Mouse (Mus musculus): ENCODE measurements around the gene Ruvbl1. TPM values are rescaled to one million over a fixed set of nuclear protein-coding genes. Genes with fewer than 3 reads are reported as not detected.
A peak's percentile ranks its signal among the peaks of the same experiment; 100 is the strongest.

Ruvbl1 gene
- total RNA-seq, 1 experiment from 2014 or later = 204 TPM

DNA sequence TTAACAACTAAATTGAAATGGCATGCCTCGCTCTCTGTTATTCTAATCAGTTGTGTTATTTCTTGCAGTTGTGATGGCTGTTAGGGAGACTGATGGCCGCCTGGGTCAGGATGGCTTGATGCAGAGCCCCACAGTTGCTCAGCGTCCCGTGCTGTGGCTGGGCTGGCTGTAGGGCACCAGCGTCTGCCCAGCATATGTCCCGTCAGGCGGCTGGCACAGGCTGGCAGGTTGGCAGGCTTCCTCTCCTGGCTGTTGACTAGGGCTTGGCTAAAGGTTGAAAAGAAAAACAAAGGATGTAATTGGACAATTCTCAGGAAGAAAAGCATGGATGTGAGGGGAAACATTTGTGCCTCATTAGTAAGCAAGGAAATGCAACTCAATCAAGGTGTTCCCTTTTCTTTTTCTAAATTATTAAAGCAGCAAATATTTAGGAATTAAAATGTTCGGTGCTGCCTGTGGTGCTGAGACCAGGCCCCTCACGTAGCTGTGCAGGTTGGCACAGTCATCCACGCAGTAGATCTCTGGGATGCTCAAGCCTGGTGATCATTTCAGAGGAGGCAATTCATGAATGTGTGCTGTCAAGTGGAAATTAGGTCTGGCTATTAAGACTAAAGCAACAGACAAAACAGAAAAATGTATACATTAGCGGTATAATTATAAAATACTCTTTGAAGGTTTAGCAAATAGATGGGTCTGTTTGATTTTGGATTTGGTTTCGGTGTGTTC is 25.6 kb downstream of the Ruvbl1 start:
- ATAC-seq (replicated peaks; ENCODE audit: low read depth, poor library complexity, severe bottlenecking) = no peak

DNA sequence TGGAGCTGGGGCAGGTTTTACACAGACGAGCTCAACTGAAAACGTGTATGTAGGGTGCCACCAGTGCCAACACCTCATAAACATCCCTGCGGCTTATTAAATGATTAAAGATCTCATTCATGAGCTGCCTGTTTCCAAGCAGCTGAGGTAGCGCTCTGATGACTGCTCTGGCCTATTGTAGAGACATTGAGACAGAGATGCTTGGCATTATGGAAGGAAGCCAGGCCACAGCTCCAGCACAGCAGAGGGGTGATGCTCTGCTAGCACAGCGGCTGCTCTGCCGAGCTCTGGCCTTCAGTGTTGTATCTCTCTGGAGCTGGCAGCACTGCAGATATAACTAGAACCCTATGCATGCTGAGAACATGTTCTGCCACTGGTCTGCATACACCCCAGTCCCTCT is 28.5 kb downstream of the Ruvbl1 start:
- no peak for ATAC-seq (replicated peaks; ENCODE audit: low read depth, poor library complexity, severe bottlenecking)

DNA sequence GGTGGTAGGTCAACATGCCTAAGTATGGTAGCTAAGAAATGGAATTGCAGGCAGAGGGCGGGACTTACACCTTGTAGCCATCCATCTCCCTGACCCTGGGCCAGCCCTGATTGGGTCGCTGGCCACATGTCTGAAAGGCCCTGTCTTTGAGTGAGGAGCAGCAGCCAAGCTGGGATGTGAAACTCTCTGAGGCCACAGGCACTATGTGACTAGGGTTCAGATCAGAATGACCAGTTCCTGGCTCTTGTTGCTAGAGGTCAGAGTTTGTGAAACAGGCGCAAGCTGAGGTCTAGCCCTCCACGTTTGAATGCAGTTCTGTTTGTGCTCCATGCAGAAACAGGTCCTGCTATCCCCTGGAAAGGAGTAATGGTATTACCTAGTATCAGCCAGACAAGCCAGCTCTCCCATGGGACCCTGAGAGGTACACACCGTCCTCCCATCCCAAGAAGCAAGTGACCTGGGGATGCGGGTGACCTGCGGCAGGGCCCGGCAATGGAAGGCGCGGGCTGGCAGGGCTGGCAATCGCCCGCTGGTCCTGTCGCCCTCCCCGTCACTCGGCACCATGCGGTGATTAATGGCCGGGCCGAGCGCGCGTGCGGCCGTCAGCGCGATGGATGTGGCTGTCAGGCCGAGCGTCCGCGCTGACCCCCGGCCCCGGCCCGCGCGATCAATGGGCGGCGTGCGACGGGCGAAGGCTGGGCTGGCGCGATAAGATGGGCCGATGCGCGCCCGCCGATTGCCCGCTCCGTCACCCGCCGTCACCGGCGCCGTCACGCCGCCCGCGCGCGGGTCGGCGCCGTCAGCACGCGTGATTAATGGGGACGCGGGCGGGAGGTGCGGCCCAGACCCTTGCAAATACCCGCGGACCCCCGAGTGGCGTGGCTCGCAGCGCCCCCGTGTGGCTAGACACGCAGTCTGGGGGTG is 34.5 kb downstream of the Ruvbl1 start:
- peak; percentile 21; the same call in 1 of the 2 replicates for ATAC-seq (replicated peaks; ENCODE audit: low read depth, poor library complexity, severe bottlenecking)

DNA sequence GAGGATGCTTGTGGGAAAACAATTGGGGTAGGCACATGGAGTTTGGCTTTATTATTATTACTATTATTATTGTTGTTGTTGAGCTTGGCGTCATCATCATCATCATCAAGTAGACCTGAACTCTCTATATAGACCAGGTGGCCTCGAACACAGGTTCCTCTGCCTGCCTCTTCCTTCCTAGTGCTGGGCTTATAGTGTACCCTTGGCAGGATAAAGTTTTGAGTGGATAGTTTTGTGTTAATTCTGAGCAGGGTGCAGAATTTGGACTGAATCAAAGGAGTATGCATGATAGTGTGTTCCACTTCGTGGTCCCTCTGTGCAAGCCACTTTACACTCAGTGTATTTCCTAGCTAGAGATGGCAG is 35.2 kb downstream of the Ruvbl1 start:
- ATAC-seq (replicated peaks; ENCODE audit: low read depth, poor library complexity, severe bottlenecking) = no peak

DNA sequence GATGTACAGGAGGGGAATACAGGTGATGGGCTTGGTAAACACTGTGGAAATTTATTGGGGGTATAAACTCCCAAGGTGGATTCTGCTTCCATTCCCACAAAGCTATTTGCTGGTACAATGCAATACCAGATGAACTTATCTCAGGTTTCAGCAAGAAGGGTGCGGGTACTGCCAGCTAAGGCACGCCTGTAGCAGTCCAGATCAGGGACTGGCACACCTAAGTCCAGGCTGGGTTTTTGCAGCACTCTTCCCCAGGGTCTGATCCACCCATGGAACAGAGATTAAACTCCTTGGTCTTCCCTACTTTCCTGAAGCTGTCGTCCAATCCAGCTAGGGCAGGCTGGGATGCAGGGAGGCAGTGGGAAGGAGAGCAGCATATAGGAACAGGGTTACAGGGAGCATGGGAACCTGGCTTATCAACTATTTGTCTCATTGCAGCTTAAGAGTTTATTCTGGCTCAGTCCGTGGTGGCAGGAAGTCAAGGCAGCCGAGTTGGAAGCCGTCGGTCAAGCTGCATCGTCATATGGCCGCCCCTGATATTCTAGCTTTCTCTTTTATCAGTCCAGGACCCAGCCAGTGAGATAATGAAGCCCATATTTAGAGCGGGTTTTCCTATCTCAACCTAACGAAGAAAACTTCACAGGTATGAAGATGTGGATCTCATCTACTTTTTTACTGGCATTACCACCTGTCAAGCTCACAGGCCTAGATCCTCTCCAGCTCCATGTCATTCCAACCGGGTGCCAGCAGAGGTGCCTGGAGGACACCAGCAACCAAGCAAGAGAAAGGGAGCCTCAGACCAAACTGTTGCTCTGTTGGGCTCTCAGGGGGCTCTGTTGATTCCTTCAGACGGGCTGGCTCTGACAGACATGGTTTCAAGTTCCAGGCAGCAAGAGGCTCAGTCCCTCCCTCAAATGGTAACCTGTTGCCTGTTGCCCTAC is 37.1 kb downstream of the Ruvbl1 start:
- ATAC-seq (replicated peaks; ENCODE audit: low read depth, poor library complexity, severe bottlenecking) = 0 out of 2 replicates have a peak, but pooled peaks have one; percentile 20

DNA sequence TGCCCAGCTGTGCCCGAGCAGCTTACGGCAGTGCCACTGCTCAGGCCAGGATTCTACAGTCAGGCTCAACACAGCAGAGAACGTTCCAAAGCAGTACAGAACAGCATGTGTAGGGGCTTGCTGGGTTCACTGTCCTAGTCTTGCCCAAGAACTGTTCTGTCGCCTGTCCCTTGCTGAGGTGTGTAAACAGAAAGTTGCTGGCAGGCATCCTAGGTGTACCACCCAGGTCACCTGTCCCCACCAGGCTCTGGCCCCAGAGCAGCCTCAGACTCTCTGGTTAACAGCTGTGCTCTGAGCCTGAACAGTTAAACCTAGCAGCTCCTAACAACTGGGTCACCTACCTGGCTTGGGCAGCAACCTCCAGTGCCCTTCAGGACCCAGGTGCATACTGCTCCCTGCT is 37.8 kb downstream of the Ruvbl1 start:
- no peak for ATAC-seq (replicated peaks; ENCODE audit: low read depth, poor library complexity, severe bottlenecking)

DNA sequence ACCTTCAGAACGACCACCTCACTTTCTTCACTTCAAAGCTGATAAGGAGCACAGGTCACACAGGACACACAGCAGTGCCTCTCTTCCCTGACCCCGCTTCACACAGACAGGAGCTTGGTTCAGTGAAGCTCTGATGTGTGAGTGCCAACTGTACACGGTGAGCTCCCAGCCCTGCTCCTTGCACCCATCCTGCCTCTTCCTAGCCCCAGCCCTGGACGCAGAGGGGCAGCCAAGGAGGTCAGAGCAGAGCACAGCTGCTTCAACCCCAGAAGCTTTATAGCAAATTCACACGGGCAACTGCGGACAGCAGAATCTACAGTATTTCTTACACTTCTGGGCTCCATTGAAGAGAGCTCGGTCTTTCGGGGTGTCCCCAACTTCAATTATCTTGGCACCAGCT is 48.8 kb downstream of the Ruvbl1 start:
- no peak for ATAC-seq (replicated peaks; ENCODE audit: low read depth, poor library complexity, severe bottlenecking)

DNA sequence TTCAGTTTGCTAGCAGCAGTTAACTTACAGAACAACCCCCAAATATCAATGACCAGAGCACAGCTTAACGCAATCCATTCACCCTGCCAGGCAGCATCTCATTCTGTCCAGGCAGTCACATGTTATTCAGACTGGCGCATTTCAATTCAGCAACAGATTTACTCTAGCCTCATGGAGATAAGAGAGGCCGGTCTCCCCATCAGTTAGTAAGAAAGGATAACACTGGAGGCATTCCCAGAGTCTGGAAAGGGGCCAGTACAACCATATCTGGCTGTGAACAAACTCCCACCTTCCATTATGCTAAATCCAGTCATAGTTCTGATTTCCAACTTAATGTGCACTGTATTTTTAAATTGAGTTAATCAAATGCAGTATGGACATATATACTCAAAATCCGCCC is 49.3 kb downstream of the Ruvbl1 start:
- no peak for ATAC-seq (replicated peaks; ENCODE audit: low read depth, poor library complexity, severe bottlenecking)

DNA sequence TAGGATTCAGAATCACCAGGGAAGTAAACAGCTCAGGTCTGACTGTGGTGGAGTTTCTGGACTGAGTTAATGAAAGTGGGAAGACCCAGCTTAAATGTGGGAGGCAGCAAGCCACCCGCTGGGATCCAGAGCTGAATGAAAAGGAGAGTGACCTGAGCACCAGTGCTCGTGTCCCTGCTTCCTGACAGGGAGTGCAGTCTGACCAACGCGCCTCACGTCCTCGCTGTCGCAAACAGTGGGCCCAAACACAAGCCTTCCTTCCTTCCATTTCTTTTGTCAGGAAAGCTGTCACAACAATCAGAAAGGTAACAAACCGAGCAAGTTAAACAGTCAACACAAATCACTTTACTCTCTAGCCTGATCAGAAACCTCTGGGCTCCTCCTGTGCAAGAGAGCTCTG is 50.8 kb downstream of the Ruvbl1 start:
- no peak for ATAC-seq (replicated peaks; ENCODE audit: low read depth, poor library complexity, severe bottlenecking)

DNA sequence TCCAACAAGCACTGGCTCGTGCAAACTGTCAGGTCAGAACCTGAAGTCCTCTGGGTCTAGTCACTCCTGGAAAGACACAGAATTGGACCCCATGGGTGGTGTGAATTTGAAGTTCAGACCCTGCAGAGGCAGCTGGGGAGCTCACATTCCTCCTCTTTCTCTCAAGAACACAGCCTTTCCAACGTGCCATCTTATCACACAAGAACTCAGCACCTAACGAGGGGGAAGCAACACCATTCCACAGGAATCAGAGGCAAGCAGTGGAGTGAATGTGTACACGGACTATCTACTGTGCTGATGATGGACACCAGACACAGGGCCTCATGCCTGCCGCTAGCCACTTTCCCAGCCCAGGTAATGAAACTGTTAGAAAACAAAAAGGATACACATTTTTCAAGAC is 51.5 kb downstream of the Ruvbl1 start:
- no peak for ATAC-seq (replicated peaks; ENCODE audit: low read depth, poor library complexity, severe bottlenecking)

DNA sequence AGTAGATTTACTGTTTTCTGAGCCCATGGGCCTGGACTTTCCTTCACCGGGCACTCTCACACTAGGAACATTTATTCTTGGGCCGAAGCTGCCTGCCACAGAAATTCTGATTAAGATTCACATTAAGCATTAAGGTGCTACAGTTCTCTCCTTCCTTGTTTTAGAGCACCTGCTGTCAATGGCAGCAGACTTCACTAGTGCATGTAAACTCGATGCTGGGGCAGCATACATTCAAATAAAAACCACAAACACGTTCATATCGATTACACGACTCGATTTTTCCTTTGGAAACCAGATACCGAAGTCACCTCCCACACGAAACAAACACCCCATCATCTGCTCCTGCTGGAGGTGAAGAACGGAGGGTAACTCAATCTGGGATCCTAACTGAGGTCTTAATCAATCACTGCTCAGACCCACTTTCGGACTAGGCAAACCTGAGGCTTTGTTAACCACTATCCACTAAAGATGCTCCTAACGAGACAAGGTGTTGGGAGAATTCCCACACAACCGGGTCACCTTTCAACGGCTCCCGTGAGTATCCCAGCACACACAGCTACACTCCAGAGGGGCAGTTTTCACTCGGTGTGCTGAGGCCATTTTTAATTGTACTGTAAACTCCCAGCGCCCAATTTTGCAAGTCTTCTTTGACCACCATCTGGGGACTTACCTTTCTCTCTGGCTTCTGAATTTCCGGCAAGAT is 52.6 kb downstream of the Ruvbl1 start:
- no peak for ATAC-seq (replicated peaks; ENCODE audit: low read depth, poor library complexity, severe bottlenecking)

DNA sequence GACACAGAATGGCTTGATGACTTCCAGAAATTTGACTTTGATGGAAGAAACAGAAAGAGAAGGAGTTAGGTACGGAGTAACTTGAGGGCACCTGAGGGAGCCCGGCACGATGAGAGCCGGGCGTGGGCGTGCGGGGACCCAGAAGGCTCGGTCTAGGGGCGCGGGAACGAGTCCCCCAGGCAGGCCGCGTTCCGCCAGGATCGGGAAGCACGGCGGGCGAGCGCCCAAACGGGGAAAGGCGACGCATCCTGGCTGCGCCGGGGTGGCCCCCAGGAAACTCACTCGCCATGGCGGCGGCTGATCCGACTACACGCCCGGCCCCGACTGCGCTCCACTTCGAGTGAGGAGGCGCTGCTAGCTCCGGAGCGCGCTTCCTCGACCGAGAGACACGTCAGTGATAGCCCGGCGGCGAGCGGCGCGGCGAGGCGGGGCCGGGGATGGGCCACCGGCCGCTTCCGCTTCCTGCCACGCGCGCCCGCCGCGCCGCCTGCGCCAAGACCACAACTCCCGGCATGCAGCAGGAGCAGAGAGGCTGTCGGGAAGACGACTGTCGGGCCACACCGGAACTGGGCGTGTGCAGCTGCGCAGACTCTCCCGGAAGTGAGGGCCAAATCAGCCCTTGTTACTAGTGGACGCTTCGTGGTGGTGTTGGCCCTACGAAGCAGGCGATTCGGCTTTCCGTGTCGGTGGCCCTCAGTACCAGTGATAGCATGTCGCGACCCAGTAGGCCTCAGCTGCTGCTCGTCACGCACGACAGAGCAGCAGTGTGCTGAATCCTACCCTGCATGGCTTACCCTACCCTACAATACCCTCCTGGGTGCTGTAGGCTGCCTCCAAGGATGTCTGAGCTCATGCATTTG is 53.4 kb downstream of the Ruvbl1 start, which contains the start of gene Sec61a1:
Sec61a1 (minus strand) TSS at position 502 of the 860 bp plus-strand sequence.
- peak; percentile 94 for ATAC-seq (replicated peaks; ENCODE audit: low read depth, poor library complexity, severe bottlenecking)

DNA sequence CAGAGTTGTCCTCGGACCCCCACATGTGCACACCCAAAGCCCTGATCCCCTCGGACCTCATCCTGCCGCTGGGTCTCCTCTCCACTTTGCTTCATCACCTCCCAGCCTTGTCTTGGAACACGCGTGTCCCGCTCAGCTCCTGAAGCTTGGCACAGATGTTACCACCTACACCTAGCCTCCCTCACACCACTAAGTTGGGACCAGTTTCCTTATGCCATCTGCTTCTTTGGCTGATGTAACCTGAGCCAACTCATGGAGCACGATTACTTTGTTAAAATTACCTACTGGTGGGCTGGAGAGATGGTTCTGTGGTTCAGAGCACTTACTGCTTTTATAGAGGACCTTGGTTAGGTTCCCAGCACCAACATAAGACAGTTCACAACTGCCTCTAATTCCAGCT is 56.6 kb downstream of the Ruvbl1 start:
- ATAC-seq (replicated peaks; ENCODE audit: low read depth, poor library complexity, severe bottlenecking) = no peak

DNA sequence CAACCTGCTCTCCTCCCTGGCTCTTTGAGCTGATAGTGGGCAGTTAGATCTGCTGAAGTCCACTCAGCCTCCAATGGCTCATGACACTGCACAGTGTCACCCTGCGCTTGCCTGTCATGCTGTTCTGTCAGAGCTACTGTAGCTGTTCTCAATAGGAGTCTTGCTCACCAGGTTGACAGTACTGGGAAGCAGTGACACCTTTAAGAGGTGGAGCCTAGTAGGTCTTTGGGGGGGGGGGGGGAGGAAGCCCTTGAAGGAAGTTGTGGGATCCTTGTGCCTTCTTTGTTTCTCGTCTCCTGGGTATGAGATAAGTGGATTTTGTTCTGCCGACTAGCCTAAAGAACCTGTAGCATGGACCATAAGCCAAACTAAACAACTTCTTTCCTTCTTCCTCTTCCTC is 57.4 kb downstream of the Ruvbl1 start:
- ATAC-seq (replicated peaks; ENCODE audit: low read depth, poor library complexity, severe bottlenecking) = peak; percentile 52

DNA sequence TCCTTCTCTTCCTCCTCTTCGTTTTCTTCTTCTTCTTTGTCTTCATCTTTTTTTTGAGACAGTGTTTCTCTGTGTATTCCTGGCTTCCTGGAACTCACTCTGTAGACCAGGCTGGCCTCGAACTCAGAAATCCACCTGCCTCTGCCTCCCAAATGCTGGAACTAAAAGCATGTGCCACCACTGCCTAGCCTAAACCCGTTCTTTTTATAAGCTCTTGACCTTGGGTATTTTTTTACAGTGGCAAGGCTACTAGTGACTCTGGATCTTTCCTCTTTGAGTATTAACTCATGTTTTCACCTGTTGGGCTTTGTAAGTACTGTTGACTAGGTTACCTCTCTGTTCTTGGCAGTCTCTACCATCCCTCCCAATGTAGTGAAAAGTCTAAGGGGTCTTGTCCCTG is 57.8 kb downstream of the Ruvbl1 start:
- ATAC-seq (replicated peaks; ENCODE audit: low read depth, poor library complexity, severe bottlenecking) = no peak

DNA sequence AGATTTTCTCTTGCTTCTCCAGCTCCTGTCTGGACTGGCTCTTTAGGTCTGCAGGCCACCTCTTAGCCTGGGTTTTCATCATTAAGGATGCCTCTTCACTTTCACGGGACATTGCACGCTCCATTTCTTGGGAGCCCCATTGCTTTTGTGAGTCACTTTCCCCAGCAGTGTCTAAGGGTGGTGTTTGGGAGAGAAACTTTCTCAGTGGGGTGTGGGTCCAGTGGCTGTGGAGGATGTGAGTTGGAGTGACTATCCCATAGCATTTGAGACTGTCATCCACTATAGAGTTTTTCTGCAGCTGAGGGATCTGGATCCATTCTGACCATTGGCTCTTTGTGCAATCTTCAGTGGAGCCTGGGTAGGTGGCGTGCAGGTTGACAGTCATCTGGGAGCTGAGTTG is 58.2 kb downstream of the Ruvbl1 start:
- no peak for ATAC-seq (replicated peaks; ENCODE audit: low read depth, poor library complexity, severe bottlenecking)

DNA sequence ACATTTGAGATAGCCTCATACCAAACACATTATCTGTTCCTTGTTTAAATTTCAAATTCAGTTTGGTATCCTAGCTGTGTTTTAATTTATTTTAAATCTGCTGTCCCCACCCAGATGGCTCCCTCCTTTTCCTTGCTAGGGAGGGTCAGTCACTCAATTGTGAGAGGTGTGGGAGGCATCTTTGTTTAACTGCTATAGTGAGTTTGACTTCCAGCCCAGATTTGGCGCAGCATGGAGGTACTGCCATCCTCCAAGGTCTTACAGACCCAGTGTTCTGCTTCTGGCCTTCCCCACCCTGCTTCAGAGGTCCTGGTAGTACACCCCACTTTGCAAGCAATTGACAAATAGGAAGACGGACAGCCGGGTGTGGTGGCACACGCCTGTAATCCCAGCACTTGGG is 58.8 kb downstream of the Ruvbl1 start:
- no peak for ATAC-seq (replicated peaks; ENCODE audit: low read depth, poor library complexity, severe bottlenecking)

DNA sequence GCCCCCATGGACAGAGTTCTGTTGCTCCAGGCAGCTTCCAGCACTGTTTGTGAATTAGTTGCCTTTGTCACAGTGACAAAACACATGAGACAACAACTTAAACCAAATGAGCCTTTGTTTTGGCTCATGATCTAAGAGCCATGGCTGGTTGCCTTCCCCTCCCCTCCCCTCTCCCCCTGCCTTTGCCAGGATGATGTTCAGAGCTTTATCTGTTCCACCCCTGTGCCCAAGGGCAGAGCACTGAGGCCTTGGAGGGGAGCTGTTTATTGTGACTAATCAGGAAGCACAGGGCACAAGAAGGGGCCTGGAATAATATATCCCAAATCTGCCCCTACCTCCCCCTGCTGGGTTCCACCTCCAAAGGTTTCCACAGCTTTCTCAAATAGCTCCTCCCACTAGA is 65.1 kb downstream of the Ruvbl1 start:
- no peak for ATAC-seq (replicated peaks; ENCODE audit: low read depth, poor library complexity, severe bottlenecking)
